Mouse (Mus musculus) splenic B cell, adult 2 months (primary cell): ENCODE measurements around the gene Clcn1.
A peak's percentile ranks its signal among the peaks of the same experiment; 100 is the strongest.

Experiments
- DNase-seq: peaks from one replicate; pipeline ENCODE4 v3.0.0-alpha.2; 2011; ENCODE audit warnings: low read depth, low spot score
- H3K27me3 ChIP-seq: 2 replicates; pipeline ENCODE4 v1.6.1; 2012; ENCODE audit warnings: mild to moderate bottlenecking, low read length, moderate library complexity, mixed read lengths; ENCODE audit not compliant: control insufficient read depth, poor library complexity, insufficient read depth, severe bottlenecking
- H3K36me3 ChIP-seq: 2 replicates; pipeline ENCODE4 v1.6.1; 2012; ENCODE audit warnings: mild to moderate bottlenecking, low read length, moderate library complexity, mixed read lengths; ENCODE audit not compliant: control insufficient read depth, poor library complexity, insufficient read depth, severe bottlenecking

The Clcn1 gene

DNA sequence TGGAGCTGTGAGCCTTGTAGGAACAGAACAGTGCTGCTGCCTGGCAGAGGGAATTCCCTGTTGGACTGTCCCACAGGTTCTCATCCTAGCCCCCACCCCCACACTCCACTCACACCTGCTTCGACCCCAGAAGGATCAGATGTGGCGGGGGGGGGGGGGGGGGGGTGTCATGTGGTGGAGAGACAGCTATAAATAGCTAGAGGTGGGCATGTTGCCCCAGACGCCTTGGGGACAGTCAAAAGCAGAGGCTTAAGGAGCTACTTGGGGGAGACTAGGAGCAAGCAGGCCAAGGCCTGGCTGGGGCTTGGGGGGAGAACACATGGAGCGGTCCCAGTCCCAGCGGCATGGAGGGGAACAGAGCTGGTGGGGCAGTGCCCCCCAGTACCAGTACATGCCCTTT, at the start of gene Clcn1:
TSS of gene Clcn1 (plus strand) at position 238 of the 400 bp plus-strand sequence.
- Histone ChIP-seq H3K36me3 (0 out of 2 replicates have a peak, but pooled peaks cover 2% of the 10 kb centered on the region), H3K27me3 (no peaks in the 10 kb centered on the region)
- DNase-seq, result no peak

DNA sequence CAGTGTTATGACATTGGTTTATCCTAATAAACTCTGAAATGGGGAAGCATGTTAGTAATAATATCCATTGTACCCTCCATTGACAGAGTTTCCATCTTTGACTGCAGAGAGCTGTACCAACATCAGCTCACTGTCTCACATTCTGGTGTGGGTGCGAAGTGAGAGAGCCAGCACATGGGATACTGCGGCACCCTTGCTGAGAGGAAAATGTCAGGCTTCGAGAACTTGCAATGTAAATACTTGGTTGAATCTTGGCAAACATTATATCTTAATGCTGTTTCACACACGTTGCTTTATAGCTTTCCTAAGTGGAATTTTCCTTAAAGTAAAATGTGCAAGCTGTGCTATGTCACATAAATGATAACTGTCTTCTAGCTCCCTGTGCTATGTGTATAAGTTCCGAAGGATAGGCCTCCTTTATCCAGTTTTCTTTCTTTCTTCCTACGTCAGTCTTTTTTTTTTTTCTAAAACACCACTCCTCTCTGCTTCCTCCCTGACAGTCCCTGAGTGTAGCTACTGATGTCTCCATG, 49.1 kb upstream of the Clcn1 start:
- DNase-seq, result no peak
- Histone ChIP-seq H3K27me3 (no peaks in the 10 kb centered on the region), H3K36me3 (no peaks in the 10 kb centered on the region)

DNA sequence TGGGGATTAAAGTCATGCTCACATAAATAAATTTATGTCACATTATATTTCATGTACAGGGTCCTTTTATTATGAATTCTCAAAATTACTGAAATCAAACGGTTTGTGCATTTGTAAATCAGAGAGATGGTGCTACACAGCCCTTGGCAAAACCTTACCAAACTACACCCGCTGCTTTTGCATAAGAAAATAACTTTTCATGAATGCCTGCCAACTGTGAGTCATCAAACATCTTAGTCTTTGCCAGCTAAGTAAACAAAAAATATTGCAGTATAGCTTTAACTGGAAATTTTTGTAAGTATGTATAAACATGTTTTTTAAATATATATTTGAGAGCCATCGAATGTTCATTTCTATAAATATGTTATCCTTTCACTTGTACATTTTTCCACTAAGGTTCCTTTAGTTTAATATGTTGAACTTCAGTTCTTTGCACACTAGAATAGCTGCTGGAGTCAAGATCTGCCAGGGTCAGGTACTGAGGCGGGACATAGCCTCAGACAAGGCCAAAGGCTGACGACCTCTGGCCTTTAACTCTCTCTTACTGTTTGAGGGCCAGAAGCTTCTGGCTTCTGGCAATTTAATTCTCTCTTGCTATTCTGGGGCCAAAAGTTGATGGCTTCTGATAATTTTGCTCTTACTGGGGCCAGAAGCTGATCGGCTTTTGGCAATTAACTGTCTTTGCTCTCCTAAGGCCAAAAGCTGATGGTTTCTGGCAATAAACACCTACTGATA, 45.0 kb upstream of the Clcn1 start:
- no peak for DNase-seq
- no peaks in the 10 kb centered on the region for H3K36me3 ChIP-seq
- H3K27me3 ChIP-seq, result no peaks in the 10 kb centered on the region

DNA sequence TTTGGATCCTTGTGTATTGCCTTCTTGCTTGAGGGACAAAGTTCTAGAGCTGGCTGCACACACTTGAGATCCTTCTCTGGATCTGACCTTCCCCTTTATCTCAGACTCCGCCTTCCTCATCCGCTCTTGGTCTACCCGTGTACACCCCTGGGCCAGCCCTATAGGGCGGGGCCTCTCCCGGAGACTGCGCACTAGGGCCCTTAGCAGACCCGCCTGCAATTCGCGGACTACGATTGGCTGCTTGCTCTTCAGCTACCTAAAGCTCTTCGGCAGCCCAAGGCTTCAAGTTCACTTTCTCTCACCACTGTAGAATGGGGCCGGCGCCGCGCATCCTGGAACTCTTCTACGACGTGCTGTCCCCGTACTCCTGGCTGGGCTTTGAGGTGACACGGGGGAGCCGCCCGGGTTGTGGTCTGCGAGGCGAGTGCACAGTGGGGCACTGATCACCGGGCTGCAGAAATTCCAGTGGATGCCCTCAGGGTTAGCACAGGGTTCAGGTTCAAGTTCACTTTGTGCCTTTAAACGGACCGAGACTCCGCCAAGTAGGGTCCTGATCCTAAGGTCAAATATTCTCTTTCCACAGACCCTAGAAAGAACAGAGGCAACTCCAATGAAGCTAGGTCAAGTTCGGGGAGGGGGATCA, 40.7 kb upstream of the Clcn1 start, which contains the start of gene Gstk1:
TSS of gene Gstk1 (plus strand) at position 225 of the 643 bp plus-strand sequence.
- H3K36me3 ChIP-seq, result no peaks in the 10 kb centered on the region

DNA sequence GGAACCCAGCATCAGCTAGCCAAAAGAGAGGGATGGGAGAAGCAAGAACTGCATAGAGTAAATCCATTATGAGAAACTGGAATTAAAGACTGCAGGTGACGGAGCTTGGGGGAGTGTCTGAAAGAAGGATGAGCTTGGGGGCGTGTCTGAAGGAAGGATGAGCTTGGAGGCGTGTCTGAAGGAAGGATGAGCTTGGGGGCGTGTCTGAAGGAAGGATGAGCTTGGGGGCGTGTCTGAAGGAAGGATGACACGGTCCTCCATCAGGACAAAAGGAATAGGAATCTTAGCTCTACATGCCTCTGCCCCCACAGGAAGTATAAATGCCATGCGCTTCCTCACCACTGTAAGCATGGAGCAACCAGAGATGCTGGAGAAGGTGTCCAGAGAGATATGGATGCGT, 39.3 kb upstream of the Clcn1 start:
- Histone ChIP-seq H3K36me3 (no peaks in the 10 kb centered on the region), H3K27me3 (no peaks in the 10 kb centered on the region)
- DNase-seq, result no peak

More for the DNA sequence above, 40.7 kb upstream of the Clcn1 start, which contains the start of gene Gstk1:
- DNase-seq, result peak; percentile 93
- no peaks in the 10 kb centered on the region for H3K27me3 ChIP-seq

DNA sequence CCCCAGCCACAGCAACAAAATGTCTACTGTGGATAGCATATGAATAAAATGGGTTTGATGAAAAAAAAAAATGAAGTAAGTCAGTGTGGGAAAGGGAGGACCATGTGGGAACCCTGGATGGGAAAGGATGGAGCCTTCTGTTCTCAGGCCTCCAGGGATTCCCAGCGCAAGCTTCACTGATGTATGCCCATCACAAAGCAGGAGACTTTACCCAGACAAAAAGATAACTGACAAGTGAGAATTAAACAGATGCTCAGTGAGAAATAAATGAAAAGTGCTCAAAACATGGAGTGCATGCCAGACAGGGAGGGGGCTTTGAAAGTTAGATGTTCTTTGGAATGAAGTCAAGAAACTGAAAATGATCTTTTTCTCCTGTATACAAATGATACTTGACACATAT, 38.5 kb upstream of the Clcn1 start:
- no peaks in the 10 kb centered on the region for H3K36me3 ChIP-seq
- no peaks in the 10 kb centered on the region for H3K27me3 ChIP-seq
- DNase-seq, result no peak

DNA sequence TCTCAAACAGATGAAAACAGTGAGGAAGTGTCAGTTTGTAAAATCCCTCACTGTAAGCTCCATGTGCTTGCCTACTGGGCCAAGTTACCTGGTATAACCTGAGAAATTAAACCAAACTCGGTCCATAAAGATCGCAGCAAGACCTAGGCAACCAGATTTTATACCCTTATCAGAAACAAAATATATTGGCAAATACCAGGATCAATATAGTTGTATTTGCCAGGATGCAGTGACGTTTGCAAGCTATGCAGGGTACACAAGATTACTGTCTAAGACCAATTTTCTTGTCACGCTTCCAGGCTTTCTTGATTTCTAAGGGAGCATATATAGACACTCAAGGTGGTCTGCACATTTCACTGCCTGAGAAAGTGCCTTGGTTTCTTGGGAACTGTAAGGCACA, 34.7 kb upstream of the Clcn1 start:
- H3K36me3 ChIP-seq, result no peaks in the 10 kb centered on the region
- H3K27me3 ChIP-seq, result no peaks in the 10 kb centered on the region
- no peak for DNase-seq

DNA sequence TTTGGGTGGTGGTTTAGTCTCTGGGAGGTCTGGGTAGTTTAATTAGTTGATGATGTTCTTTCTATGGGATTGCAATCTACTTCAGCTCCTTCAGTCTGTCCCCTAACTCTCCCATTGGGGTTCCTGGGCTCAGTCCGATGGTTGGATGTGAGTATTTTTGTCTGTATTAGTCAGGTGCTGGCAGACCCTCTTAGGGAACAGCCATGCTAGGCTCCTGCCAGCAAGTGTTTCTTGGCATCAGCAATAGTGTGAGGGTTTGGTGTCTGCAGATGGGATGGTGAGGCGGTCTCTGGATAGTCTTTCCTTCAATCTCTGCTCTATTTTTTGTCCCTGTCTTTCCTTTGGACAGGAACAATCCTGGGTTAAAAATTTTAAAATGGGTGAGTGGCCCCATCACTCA, 33.4 kb upstream of the Clcn1 start:
- no peak for DNase-seq
- Histone ChIP-seq H3K27me3 (no peaks in the 10 kb centered on the region), H3K36me3 (no peaks in the 10 kb centered on the region)

DNA sequence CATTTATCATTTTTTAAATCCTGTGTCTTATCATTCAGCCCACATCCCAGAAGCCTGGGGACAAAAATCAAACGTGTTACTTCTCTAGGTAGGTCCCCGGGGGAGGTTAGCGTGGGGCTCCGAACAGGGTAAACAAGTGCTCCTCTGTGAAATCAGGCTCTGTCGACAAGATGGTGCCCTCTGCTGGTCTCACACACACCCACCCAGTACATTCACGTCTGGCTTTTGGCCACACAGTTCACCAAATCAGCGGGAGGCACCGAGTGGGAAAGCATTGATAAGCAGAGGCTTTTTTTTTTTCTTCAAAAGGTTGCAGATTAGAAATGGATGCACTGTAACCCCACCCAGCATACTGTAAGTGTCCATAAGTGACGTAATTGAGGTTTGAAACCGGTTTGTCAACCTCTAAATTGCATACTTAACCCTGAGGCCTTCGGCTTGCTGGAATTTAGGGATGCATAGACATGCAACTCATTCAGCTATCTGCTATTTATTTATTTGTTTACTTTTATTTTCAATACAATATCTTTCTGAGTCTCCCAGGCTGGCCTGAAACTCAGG, 29.1 kb upstream of the Clcn1 start:
- DNase-seq, result peak; percentile 77
- Histone ChIP-seq H3K27me3 (no peaks in the 10 kb centered on the region), H3K36me3 (no peaks in the 10 kb centered on the region)

DNA sequence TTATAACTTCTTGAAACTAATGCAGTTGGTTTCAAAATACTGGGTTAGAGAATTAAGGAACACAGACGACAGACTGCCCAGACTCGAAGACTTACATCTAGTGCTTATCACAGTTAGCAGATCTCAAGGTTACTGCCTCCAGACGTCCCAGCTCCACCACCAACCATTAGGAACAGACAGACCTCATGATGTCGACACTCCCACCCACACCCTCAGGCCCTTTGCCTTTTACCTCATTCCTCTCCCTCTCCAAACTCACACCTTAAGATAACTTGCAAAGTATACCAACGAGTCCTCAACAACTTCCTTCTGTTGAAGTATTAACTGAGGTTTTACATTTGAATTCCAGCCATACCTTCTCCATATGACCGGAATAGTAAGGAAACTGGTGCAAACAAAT, 26.1 kb upstream of the Clcn1 start:
- no peaks in the 10 kb centered on the region for H3K27me3 ChIP-seq
- H3K36me3 ChIP-seq, result no peaks in the 10 kb centered on the region
- DNase-seq, result no peak

DNA sequence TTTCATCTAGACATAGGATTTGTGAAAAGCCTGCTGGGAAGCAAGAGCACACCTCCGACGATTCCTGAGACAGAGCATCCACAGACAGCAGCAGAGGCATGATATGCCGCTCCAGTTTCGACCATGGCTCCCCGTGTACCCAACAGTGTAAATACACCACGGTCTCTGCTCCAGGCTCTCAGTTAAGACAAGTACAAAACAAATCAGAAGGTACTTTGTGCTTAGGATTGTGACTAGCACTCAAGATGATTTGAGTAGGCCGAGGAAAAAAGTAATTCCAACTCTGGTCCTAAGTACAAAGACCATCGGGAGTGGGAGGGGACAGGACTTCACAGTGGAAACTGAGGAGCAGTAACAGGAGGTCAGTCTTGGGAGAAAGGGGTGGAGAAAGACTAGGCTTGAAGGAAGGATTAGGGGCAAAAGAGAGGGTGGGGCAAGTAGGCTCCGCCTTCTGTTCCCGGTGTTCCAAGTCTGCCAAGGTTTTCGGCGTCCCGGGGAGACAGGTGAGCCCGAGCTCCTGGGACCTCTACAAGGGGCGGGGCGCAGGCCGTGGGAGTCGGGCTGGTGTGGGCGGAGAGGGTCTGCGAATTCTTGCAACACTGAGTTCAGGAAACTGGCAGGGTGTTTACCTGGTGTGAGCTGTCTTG, 24.8 kb upstream of the Clcn1 start, which contains the start of gene Tmem139:
TSS of gene Tmem139 (plus strand) at position 447 of the 647 bp plus-strand sequence.
- H3K36me3 ChIP-seq, result no peaks in the 10 kb centered on the region
- H3K27me3 ChIP-seq, result no peaks in the 10 kb centered on the region
- DNase-seq, result no peak

DNA sequence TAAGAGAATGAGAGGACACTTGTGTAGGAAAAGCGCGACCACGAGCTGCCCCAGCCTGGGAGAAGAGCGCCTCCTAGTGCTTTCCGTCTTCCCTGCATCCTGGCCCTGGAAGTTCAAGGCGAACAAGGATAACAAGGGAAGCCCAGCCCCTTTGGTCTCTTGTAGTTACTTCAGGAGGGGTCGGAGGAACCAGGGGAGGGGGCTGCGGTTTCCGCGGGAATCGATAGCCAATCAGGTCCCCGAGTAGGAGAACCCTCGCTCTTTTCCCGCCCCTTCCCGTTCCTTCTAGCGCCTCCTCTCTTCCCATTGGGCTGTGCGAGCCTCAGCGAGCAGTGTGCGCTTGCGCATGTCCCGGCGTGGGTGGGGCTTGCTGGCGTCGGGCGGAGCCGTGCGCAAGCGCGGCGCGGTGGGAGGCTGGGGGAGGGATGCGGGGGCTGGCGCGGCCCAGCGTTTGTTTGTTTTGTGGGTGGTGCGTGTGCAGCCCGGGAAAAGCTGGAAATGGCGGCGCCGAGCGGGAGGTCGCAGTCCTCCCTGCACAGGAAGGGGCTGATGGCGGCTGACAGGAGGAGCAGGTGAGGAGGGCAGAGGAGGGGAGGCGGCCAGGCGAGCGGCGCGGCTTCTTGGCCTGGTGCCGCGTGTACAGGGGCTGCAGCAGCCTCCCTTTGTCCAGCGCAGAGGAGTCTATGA, 21.7 kb upstream of the Clcn1 start, which contains the start of gene Casp2:
TSS of gene Casp2 (plus strand) at position 360 of the 687 bp plus-strand sequence.
- H3K36me3 ChIP-seq, result peaks cover 6% of the 10 kb centered on the region; the same call in 1 of the 2 replicates
- DNase-seq, result peak; percentile 98
- H3K27me3 ChIP-seq, result no peaks in the 10 kb centered on the region

DNA sequence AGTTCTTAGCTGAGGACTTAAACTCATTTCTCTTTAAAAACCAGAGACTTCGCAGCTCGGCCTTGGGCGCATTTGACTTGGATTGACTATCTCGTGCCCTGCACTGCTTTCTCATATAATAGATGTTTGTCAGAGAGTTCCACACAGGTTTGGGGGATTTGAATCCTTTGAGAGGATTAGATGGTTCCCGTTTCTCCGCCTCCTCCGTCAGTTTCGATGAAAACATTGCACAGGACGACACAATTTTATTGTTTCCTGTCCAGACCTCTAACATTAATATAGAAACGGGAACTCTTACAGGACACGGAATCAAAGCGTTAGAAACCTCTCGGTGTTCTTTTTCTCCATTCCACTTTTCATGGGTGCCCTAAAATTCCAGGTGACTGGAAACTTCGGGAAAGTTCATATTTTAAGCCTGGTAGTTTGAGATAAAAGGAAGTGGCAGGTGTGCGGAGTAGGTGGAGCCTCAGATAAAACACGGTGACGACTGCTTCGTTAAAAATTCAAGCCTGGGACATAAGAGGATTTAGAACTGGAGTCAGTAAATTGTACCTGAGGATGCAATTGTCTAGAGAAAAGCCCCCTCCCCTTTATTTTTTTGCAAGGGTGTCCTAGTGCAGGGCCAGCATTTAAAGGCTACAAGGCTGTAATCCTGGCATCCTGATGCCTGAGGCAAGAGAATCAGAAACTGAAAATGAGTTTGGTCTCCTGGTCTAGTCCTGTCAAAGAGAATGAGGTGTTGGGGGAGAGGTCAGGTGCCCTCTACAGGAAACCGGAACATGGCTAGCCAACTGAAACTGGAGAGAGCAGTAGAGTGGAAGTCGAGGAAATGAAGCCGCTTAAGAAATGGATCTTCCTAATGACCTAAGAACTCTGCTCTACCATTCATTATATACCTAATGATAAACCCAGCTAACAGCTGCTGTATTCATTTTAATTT, 20.8 kb upstream of the Clcn1 start:
- Histone ChIP-seq H3K27me3 (no peaks in the 10 kb centered on the region), H3K36me3 (peaks cover 8% of the 10 kb centered on the region; the same call in 1 of the 2 replicates)
- DNase-seq, result peak; percentile 70
